Mouse (Mus musculus) heart, adult 9 months (tissue): ENCODE measurements around the gene Pradc1.
A peak's percentile ranks its signal among the peaks of the same experiment; 100 is the strongest.

Experiments used
- DNase-seq, 2 experiments: peaks; one replicate each; pipeline ENCODE4 v3.0.0; 2022; ENCODE audit warnings: low spot score in 2 of 2

Pradc1 gene

GRCm38 (mm10) chr6:85397165-85397564 lies 54.6 kb downstream of the Pradc1 start:
- peak in 1 of 2 experiments; percentile 27 for DNase-seq
